Mouse (Mus musculus) forelimb bud, embryonic 11.5 days (tissue): Measurements from ENCODE around the gene Fam172a.

Experiments used
- DNase-seq: peaks from one replicate; pipeline ENCODE4 v3.0.0-alpha.2; 2012; ENCODE audit warnings: low read depth, low spot score

Gene Fam172a

GRCm38 (mm10) chr13:78178021-78178420, 476.2 kb downstream of the Fam172a start:
- DNase-seq = no peak

DNA sequence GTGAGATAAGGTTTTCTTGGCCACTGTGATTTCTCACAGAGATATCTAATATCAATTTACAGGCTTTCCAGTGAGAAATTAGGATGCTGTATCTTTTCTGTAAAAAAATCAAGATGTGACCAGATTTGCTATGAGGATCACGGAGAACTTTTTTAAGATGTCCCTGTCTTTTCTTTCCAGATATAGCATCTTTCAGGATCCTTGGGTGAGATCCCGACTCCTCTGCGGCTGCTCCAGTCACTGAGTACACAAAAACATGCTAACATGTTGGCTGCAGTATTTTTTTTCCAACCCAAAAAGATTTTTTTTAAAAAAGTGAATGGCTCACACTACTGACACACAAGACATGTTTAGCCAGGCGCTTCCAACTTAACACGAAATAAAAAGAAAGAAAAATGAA, 476.9 kb downstream of the Fam172a start:
- no peak for DNase-seq

- no peak for DNase-seq
These were observed 477.7 kb downstream of the Fam172a start for GRCm38 (mm10) chr13:78179312-78180097.

GRCm38 (mm10) chr13:78180261-78180660, 478.4 kb downstream of the Fam172a start:
- DNase-seq = no peak

GRCm38 (mm10) chr13:78181071-78181929, 479.5 kb downstream of the Fam172a start:
- no peak for DNase-seq

GRCm38 (mm10) chr13:78181930-78182558, 480.2 kb downstream of the Fam172a start:
- DNase-seq = no peak

GRCm38 (mm10) chr13:78183004-78183403, 481.2 kb downstream of the Fam172a start:
- DNase-seq = no peak

DNA sequence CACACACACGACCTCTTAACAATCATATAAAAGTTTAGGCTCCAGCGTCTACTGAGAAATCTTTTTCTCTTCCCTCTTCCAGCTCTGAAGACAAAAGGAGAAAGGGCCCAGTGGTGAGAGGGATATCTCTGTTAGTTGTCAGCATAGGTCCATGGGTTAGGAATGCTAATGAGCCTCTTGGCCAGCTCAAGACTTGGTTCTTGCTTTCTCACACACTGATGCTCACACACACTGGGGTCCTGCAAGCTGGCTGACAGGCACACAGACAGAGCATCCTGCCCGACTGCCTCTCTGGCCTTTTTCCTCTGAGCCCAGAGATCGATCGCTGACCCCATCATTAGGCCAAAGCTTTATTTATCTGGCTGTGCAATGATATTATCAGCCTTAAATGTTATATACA, 482.2 kb downstream of the Fam172a start:
- DNase-seq = no peak

DNA sequence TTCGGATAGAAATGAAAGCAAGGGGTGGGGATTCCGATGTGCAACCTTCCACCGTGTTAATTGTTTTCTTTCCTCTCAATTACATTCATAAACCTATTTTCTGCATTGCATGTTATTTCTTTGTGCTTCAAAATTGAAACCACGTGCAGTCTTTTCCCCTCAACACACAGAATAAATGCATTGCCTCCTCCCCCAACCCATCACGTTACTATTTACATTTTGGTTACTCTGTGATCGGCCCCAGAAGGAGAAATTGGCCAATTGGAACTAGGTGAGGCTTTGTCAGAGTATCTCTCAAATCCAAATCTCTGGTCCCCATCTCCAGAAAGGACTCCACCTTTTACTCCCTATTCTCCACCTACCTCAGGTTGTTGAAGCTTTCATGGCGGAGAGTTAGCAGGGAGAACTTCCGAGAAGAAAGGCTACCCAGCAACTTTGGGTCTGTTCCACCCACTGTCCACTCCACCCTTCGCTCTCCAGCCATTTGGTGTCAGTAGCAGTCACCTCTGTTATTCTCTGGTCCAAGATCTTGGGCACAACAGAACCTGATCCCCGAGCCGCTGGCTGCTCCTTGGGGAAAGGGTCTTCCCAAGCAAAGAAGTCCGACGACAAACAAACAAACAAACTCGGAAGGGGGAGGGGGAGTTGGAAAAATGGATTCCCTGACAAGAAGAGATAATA, 483.1 kb downstream of the Fam172a start:
- no peak for DNase-seq

DNA sequence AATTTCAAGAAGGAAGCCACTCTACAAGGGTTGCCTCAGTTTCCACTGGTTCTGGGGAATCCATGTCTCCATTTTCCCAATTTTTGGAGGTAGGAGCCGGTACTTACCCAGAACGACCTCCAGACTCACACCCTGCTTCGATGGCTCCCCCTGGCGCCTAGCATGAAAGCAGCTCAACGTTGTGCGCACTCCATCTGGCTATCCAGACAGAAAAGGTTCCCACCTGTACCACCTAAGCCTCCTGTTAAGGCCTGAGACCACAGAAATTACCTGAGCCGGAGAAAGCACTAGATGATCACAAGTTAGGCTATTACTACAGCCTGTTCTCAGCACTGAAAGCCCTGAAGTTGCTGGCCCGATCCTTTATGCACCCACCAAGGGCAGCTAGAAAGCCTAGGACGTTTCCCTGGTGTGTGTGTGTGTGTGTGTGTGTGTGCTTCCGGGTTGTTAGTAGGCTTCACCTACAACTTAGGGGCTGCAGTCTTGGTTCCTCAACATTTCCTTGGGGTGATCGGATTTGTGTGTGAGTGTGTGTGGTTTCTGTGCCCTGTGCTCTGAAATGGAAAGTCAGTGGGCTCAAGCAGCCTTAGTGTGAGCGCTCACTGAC, 484.6 kb downstream of the Fam172a start:
- DNase-seq = no peak

GRCm38 (mm10) chr13:78187833-78188232, 486.0 kb downstream of the Fam172a start:
- no peak for DNase-seq

DNA sequence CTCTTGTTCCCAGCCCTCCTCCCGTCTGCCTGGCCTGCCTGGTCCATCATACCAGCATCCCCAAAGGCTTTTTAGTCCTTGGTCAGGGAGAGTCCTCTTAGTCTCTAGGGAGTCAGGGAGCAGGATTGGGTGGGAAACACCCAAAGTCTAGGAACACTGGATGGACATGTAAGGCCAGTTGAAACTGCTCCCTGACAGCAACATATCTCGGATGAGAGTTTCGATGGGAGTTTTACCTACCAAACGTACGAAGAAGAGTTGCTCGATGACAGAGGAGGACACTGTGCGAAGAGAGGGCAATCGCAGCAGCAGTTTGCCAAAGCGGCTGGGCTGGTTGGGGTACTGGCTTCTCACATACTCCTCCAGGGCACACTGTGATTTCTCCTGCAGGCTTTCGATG, 487.8 kb downstream of the Fam172a start:
- no peak for DNase-seq

DNA sequence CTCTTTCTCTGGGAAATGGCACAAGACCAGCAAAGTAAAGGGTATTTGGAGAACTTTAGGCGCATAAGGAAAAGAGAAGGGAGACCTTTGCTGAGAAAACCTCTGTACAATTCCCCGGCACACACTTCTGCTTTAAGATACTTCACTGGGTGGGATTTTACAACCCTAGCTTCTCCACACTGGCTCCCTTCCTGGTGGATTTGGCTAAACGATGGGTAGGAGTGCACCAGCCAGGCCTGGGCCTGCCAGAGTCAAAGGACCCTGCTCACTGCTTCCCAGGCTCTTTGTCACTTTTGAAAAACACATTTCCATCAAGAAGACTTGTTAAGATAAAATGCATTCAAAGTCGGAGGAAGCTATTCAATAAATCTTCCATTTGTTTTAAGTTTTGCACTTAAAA, 491.4 kb downstream of the Fam172a start:
- no peak for DNase-seq

- DNase-seq = no peak
These were observed 492.5 kb downstream of the Fam172a start for GRCm38 (mm10) chr13:78194135-78194849.

DNA sequence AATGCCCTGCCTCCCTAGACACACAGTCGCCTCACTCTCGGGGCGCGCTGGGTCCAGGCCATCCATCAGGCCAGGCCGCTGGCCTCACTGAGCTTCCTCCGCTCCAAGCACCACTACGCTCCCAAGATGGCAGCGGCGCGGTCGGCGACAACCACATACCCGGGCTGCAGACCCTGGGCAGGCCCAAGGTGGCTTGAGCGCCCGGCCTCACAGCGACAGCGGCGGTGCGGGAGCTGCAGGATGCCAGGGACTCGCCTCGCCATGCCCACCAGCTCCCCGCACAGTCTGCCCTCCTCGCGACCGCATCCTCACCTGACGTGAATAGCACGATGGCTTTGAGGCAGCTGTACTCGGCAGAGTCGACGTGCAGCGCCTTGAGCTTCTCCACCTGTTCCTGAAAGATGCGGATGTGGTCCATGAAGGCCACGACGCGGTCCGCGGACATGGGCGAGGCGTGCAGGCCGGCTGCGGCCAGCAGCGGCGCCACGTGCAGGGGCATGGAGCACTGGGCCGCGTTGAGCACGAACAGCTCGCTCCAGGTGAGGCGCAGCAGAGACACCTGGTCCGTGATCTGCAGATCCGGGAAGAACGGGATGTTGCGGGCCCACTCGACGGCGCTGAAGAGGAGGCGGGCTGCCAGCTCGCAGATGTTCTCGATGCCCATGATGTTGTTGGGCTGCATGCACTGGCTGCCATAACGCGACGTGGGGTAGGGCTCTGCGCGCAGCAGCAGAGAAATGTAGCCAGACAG, 493.2 kb downstream of the Fam172a start:
- DNase-seq = no peak

DNA sequence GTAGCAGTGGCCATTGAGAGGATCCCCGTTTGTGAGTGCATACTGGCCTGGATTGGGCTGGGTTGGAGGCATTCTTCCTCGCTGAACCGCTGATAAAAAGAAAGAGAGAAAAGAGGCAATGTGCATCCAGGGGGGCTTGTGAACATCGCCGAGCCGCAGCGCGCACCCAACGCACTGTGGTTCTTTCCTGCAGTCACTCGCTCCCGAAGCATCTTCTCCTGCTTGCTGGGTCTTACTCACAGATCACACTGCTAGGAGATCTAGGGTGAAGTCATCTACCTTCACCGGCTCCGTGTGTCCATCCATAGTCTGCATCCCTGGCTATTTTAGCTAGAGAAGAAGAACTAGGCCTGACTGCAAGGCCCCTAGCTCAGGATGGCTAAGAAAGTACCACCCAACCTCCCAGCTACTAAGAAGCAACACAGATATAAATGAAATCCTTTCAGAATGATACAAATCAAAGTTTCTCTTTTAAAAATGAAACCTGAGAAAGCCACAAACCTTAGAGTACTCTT, 493.8 kb downstream of the Fam172a start:
- no peak for DNase-seq

DNA sequence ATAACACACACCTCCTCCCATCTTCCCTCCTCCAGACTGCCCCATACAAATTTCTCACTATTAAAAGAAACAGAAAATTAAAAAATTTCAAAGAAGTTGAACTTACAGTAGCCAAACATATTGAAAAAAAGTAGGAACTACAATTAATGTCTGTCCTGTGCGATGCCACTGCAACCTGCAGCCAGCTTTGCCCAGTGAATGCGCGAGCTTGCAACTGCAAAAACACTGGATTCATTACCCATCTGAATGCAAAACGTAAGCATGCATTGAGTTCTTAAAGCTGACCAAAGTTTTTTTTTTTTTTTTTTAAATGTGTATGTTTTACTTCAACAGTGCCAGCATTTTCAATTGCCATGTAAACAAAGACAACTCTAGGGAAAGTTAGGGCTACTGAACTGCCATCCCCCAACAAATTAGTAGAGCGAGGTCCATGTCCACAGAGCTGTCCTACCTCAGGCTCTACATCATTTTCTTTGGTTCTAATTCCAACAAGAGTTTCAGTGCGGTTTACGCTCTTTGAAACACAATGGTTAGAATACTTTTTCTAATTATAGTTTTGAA, 494.5 kb downstream of the Fam172a start:
- DNase-seq = no peak

GRCm38 (mm10) chr13:78197286-78197818, 495.5 kb downstream of the Fam172a start:
- DNase-seq = no peak

DNA sequence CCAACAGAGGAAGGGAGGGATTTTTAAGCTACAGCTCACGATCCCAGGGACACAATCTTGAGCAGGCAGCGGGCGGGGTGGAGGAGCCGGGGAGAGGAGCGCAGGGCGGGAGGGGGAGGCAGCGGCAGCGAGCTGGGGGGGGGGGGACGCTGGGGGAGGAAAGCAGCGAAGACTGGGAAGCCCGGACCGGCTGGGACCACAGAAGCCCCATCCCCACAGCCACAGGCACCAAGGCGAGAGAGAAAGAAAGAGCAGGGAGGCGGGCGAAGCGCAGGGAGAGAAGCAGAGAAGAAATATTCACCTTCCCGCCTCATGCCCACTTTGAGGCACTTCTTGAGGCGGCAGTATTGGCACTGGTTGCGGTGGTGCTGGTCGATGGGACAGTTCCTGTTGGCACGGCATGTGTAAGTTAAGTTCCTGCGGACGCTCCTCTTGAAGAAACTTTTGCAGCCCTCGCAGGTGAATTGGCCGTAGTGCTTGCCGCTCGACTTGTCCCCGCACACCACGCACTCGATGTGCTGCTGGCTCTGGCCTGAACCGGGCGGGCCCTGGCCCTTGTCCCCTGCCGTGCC, 496.1 kb downstream of the Fam172a start:
- no peak for DNase-seq
